Mouse (Mus musculus): Measurements from ENCODE around the gene Oser1.

GRCm38 (mm10) chr2:163443543-163443942 lies 19.0 kb upstream of the Oser1 start:
- TF ChIP-seq GATA1 (IDR thresholded peaks at IDR 0.05; ENCODE audit: borderline replicate concordance, low read length): no peak
- TF ChIP-seq FLI1 (IDR thresholded peaks at IDR 0.05; ENCODE audit: low read length): no peak

Data from megakaryocyte, embryonic 14.5 days (primary cell).